Mouse (Mus musculus) spleen, postnatal 14 days (tissue): Measurements from ENCODE around the gene Rnf216.

Experiments used
- DNase-seq, 2 experiments: peaks; one replicate each; pipeline ENCODE4 v3.0.0; 2021 to 2022; ENCODE audit warnings: low spot score in 2 of 2

The Rnf216 gene

GRCm38 (mm10) chr5:143000654-143001500 lies 111.9 kb downstream of the Rnf216 start:
- no peak for DNase-seq

- DNase-seq: no peak
Observed at GRCm38 (mm10) chr5:143000091-143000490, 112.7 kb downstream of the Rnf216 start.

- DNase-seq: no peak
Observed at GRCm38 (mm10) chr5:142998171-142998570, 114.6 kb downstream of the Rnf216 start.

DNA sequence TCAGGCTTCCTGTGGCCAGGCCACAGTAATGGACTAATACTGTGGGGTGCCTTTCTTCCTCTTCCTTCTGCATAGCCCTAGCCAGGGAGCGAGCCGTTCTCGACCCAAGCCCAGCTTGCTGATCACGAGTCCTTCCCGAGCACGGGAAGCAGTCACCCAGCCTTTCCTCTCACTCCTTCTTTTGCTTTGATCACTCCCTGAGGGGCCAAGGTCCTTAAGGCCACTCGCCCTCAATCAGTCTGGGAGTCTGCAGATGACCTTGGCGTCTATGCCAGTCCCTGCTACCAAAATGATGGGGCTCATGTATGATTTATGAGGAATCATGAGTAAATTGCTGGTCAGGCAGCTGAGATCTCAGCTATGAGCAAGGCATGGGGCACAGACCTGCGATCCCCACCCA lies 115.3 kb downstream of the Rnf216 start:
- no peak for DNase-seq

DNA sequence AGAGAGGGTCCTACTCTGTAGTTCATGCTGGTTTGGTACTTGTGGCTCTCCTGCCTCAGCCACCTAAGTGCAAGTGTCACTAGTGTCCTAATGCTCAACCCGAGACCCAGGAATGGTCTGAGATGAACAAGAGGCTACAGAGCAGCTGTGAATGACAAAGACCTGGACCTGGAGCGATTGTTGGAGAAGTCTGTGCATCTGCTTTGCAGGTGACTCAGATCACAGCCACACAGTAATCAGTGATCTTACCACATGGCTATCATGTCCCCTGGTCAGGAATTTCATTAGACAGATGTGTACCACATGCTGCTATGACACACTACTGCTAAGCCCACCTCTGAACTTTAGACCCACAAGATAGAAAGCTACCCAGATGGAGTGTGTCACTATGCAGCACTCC lies 118.0 kb downstream of the Rnf216 start:
- no peak for DNase-seq

- DNase-seq: no peak
Observed at GRCm38 (mm10) chr5:142989167-142989566, 123.6 kb downstream of the Rnf216 start.

- no peak for DNase-seq
Observed at GRCm38 (mm10) chr5:142988520-142988919, 124.3 kb downstream of the Rnf216 start.

DNA sequence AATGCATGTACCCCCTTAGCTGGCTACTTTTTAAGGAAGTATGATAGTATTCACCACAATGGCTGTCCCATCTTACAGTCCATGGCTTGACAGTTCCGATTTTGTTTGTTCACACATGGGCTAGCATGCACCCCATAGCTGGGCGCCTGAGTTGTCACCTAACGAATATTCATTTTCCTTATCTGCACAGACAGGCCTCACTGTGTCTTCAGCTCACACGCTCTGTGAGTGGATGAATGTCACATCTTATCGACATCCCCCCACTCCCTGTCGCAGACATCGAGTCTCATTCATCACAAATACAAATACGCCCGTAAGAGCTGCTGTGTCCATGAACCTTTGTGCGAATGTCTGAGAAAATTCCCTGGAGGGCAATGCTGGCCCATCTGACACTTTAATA lies 128.5 kb downstream of the Rnf216 start:
- DNase-seq: no peak

GRCm38 (mm10) chr5:142983174-142983573 lies 129.6 kb downstream of the Rnf216 start:
- DNase-seq: no peak

DNA sequence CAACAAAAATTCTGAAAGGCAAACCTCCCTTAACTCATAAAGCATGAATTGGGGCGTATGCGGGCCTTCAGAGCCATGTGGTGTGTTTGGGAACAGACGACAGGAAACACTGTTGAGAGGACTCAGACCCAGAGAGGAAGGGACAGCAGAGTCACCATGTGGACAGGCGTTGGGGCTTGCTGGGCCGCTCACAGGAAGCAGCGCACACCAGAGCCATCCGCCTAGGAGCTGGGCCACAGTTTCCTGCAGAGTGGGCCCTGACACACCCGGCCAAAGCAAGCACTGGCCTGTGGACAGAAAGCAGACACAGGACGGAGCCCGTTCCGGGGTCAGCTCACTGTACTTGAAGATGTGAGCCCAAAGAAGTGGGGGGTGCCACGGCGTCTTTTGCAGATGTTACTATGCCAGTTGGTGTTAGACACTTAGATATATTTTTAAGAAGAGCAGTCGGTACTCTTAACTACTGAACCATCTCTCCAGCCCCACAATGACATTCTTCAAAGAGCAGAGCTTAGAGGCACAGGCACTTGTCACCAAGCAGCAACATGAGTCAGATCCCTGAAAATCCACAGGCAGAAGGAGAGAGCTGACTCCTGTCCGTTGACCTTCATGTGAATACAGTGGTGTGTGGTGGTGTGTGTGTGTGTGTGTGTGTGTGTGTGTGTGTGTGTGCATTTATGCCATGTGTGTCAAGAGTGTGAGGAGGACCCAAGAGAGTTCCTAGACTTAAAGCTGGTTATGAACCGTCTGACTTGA lies 130.6 kb downstream of the Rnf216 start:
- no peak for DNase-seq

- DNase-seq: no peak
Observed at GRCm38 (mm10) chr5:142976516-142976915, 136.3 kb downstream of the Rnf216 start.

- no peak for DNase-seq
Observed at GRCm38 (mm10) chr5:142974598-142975121, 138.1 kb downstream of the Rnf216 start.

GRCm38 (mm10) chr5:142973971-142974370 lies 138.8 kb downstream of the Rnf216 start:
- no peak for DNase-seq

DNA sequence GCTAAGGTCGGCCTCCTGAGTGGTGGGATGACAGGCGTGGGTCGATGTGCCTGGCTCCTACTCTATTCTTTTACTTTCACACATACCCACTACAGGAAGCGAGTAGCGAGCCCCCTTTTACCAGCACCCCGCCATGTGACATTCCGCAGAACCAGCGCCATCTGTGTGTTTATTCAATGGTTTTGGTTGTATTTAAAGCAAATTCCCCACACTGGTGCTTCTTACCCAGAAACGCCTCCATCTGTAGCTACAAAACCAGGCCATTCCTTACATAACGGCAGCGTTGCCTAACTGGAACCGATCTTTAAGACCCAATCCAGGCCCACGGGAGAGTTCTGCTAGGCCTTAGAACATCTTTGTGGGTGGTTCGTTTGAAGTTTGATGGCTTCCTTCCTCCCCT lies 144.4 kb downstream of the Rnf216 start:
- DNase-seq: no peak

GRCm38 (mm10) chr5:142964650-142965049 lies 148.1 kb downstream of the Rnf216 start:
- no peak for DNase-seq

- no peak for DNase-seq
Observed at GRCm38 (mm10) chr5:142963705-142964494, 148.9 kb downstream of the Rnf216 start.

DNA sequence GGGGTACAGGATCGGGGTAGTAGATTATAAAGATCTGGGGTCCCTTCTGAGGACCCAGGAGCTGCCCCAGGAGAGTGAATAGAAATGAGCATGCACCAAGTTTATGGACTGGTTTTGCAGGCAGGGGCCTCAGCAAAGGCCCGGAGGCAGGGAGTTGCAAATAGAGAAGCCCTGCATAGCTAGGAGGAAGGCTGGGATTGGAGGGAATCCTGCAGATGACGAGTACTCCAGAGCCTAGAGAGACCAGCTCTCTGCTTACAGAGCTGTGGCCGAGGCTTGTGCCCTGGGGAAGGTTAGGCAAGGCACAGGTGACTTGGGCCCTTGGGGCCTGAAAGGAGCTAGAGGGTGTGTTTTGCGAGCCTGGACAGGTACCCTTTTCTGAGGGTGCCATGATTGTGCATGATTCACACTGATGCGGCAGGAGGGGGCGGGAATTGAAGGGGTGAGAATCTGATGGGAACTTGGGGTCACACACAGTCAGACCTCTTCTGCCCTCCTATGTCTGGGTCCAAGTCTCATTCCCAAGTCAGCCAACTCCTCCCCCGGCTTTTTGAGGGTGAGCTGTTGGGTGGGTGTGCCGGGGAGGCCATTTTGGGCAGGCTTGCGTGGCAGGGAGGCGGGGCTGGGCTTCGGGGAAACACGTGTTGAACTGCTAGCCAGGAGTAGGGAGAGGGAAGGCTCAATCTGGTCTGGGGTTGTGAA lies 149.6 kb downstream of the Rnf216 start:
- no peak for DNase-seq

- DNase-seq: no peak
Observed at GRCm38 (mm10) chr5:142962444-142962961, 150.3 kb downstream of the Rnf216 start.

- DNase-seq: no peak
Observed at GRCm38 (mm10) chr5:142961881-142962443, 150.8 kb downstream of the Rnf216 start.

- no peak for DNase-seq
Observed at GRCm38 (mm10) chr5:142961398-142961880, 151.4 kb downstream of the Rnf216 start.
